Mouse (Mus musculus): ENCODE measurements around the gene Gm5965.

DNA sequence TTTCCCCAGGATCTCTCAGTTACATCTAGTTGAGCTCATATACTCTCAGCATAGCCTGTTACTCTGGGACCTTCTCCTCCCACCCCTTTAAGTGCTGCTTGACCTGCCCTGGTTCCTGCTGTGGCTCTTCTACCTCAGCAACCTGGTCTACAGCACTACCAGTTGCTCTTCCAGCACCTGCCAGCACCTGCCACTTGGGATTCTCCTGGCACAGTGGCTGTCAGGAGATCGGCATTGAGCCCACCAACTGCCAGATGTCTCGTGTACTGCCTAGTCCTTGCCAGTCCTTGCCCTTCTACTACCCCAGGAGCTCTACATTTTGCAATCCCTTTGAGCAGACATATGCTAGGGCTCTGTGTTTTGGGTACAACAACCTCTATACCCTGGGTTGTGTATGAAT, 9.1 kb downstream of the Gm5965 start:
- TF ChIP-seq EP300 (optimal IDR thresholded peaks at IDR 0.05) (no peak), CTCF (IDR thresholded peaks at IDR 0.05; ENCODE audit: low read depth) (no peak)
